Mouse (Mus musculus) spleen, adult 2 months (tissue): ENCODE results near the gene Dxo.

Experiments used
- CTCF ChIP-seq: fragments of 200-500 bp; IDR thresholded peaks from 2 replicates; pipeline ENCODE4 v1.5.1; 2011; ENCODE audit warnings: mild to moderate bottlenecking, inconsistent platforms; ENCODE audit not compliant: insufficient read depth, insufficient read length, insufficient replicate concordance; ENCODE audit errors: extremely low read depth
- POLR2A ChIP-seq: fragments of 200-500 bp; IDR thresholded peaks from 2 replicates; pipeline ENCODE4 v1.6.1; 2011; ENCODE audit warnings: low read depth, low read length, inconsistent platforms

DNA sequence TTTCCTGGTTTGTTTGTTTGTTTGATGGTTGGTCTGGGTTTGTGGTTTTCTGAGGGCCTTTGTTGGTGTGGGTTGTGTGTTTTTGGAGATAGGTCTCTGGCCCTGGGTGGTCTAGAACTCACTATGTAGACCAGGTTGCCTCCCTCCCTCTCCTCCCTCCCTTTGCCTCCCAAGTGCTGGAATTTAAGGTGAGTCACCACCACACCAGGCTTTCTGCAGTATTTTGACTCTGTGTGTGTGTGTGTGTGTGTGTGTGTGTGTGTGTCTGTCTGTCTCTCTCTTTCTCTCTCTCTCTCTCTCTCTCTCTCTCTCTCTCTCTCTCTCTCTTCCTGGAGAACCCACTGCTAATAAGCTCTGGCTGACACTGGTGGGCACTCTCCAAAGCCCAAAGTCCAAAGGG is 44.3 kb downstream of the Dxo start:
- TF ChIP-seq POLR2A, result no peak
- TF ChIP-seq CTCF, result no peak
